Mouse (Mus musculus): ENCODE data around the gene Lrrc10b.

The Lrrc10b gene

GRCm38 (mm10) chr19:10444685-10445369 is 12.4 kb downstream of the Lrrc10b start:
- DNase-seq (ENCODE audit: low spot score in 2 of 2) = no peak

GRCm38 (mm10) chr19:10437521-10437920 is 19.8 kb downstream of the Lrrc10b start:
- DNase-seq (ENCODE audit: low spot score in 2 of 2) = no peak

- DNase-seq (ENCODE audit: low spot score in 2 of 2) = no peak
These were observed 20.5 kb downstream of the Lrrc10b start for GRCm38 (mm10) chr19:10436726-10437125.

- peak in 1 of 2 experiments; percentile 37 for DNase-seq (ENCODE audit: low spot score in 2 of 2)
These were observed 21.4 kb downstream of the Lrrc10b start for GRCm38 (mm10) chr19:10435908-10436307.

- DNase-seq (ENCODE audit: low spot score in 2 of 2) = no peak
These were observed 22.3 kb downstream of the Lrrc10b start for GRCm38 (mm10) chr19:10434927-10435326.

- no peak for DNase-seq (ENCODE audit: low spot score in 2 of 2)
These were observed 23.3 kb downstream of the Lrrc10b start for GRCm38 (mm10) chr19:10433879-10434540.

- DNase-seq (ENCODE audit: low spot score in 2 of 2) = no peak
These were observed 24.0 kb downstream of the Lrrc10b start for GRCm38 (mm10) chr19:10433225-10433624.

- DNase-seq (ENCODE audit: low spot score in 2 of 2) = no peak
These were observed 25.4 kb downstream of the Lrrc10b start for GRCm38 (mm10) chr19:10431841-10432240.

GRCm38 (mm10) chr19:10431410-10431809 is 25.9 kb downstream of the Lrrc10b start:
- no peak for DNase-seq (ENCODE audit: low spot score in 2 of 2)

- DNase-seq (ENCODE audit: low spot score in 2 of 2) = no peak
These were observed 27.9 kb downstream of the Lrrc10b start for GRCm38 (mm10) chr19:10429371-10429770.

GRCm38 (mm10) chr19:10427431-10427830 is 29.8 kb downstream of the Lrrc10b start:
- DNase-seq (ENCODE audit: low spot score in 2 of 2) = no peak

- no peak for DNase-seq (ENCODE audit: low spot score in 2 of 2)
These were observed 30.5 kb downstream of the Lrrc10b start for GRCm38 (mm10) chr19:10426793-10427192.

GRCm38 (mm10) chr19:10426312-10426711 is 31.0 kb downstream of the Lrrc10b start:
- no peak for DNase-seq (ENCODE audit: low spot score in 2 of 2)

GRCm38 (mm10) chr19:10425484-10426270 is 31.6 kb downstream of the Lrrc10b start:
- DNase-seq (ENCODE audit: low spot score in 2 of 2) = no peak

GRCm38 (mm10) chr19:10424751-10425150 is 32.5 kb downstream of the Lrrc10b start:
- no peak for DNase-seq (ENCODE audit: low spot score in 2 of 2)

GRCm38 (mm10) chr19:10421986-10422976 is 35.0 kb downstream of the Lrrc10b start:
- no peak for DNase-seq (ENCODE audit: low spot score in 2 of 2)

GRCm38 (mm10) chr19:10417436-10417835 is 39.8 kb downstream of the Lrrc10b start:
- DNase-seq (ENCODE audit: low spot score in 2 of 2) = no peak

- no peak for DNase-seq (ENCODE audit: low spot score in 2 of 2)
These were observed 40.4 kb downstream of the Lrrc10b start for GRCm38 (mm10) chr19:10416889-10417288.

- DNase-seq (ENCODE audit: low spot score in 2 of 2) = no peak
These were observed 41.8 kb downstream of the Lrrc10b start for GRCm38 (mm10) chr19:10415508-10415907.

- no peak for DNase-seq (ENCODE audit: low spot score in 2 of 2)
These were observed 43.5 kb downstream of the Lrrc10b start for GRCm38 (mm10) chr19:10413701-10414242.
